Mouse (Mus musculus): ENCODE data around the gene Gm20708.
"Not testable (repeated sequence)": the region's sequence is repeated elsewhere in the genome, so short reads cannot be mapped to it uniquely, and the experiment has no call there.

The Gm20708 gene

DNA sequence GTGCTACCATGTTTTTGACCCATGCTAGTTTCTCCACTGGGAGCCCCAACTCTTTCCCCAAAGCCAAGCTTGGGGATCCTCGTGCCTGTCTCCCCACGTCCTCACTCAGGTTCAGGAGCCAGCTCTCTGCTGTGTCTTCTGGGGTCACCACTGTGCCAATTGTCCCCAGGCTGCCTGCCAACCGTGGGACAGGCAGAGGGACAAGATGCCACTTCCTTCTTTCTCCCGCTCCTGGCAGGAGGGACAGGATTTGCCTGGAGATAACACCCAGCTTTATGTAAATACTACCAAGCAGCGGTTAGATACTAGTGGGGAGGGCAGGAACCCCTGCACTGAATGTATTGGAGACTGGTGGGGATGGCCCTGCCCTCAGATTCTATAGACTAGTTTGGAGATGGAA is 4.4 kb downstream of the Gm20708 start:
- no peak for DNase-seq (ENCODE audit: low spot score)

DNA sequence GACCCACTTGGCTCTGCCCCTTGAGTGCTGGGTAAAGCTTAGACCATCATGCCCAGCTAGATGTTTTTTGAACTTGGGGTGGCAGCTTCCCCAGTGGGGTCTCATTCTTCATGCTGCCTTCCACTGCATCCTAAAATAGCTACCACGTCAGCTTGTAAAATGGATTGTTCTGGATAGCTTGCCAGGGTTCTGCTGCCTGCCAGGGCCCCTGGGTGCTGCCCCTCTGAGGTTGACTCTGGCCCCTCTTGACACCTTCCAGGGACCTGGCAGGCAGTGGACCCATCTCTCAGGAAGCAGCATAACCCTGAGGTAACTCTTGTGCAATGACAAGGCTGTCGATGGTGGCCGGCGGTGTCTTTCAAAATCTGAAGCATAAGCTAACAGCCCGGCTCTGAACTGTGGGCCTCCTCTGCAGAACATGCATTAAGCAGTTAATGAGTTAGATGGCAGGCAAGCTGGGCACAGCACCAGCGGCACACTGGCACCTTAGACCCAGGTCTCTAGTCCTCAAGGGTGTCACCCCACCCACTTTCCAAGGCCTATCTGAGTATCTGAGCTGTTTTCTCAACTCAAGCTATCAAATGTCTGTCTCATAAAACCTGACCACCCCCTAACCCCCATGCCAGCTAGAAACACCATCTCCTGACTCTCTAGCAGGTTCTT is 5.4 kb downstream of the Gm20708 start:
- DNase-seq (ENCODE audit: low spot score) = no peak

DNA sequence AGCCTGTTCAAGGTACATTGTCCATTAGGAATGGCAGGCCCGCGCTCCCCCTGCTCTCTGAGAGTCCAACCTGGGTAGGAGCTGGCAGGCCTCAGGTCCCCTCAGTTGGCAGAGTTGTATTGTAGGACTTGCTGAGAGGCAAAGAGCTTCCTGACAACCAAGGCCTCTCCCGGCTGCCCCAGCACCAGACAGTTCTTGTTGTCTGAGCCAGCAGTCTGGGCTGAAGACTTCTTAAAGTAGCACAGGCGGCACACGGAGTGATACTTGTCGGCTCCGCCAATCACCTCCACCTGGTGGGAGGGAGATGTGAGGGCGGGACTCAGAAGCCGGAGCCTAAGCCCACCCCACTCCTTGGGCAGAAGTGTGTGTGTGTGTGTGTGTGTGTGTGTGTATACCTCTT is 6.4 kb downstream of the Gm20708 start:
- DNase-seq (ENCODE audit: low spot score) = not testable (repeated sequence)

DNA sequence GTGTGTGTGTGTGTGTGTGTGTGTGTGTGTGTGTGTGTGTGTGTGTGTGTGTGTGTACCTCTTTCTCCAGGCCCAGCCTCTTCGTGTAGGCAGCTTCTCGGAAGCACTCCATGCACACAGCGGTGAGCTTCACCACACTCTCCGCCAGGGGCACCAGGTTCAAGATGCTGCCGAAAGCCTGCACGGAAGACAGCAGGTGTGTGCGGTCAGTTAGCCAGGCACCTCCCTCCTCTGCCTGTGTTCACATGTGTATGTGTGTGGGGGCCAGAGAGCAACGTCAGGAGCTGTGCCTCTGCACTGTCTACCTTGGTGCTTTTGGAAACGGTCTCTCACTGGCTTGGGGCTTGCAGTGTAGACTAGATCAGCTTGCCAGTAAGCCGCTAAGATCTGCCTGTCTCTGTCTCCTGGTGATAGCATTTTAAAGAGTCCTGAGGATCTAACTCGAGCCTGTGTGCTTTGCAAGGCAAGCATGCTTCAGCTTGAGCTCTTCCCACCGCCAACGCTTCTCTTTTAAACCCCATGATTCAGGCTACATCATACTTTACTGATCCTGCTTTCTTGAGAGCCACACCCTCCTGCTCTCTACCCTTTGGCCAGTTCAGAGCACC is 7.0 kb downstream of the Gm20708 start:
- DNase-seq (ENCODE audit: low spot score) = no peak

DNA sequence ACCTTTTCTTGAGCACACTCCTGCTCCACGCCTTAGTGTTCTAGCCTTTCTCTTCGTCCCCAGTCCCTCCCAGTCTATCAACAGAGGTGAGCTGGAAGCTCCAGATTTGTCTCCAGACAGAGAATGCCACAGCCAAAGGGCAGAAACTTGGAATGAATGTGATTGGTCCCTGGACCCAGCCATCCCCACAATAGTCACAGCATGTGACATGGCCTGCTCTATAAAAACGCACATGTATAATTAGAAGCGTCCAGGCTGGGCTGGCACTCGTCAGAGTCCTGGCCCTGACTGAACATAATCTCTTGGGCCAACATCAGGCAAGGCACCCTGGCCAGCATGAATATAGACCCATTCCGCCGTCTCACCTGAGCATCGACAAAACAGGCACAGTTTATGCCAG is 9.6 kb downstream of the Gm20708 start:
- no peak for DNase-seq (ENCODE audit: low spot score)

DNA sequence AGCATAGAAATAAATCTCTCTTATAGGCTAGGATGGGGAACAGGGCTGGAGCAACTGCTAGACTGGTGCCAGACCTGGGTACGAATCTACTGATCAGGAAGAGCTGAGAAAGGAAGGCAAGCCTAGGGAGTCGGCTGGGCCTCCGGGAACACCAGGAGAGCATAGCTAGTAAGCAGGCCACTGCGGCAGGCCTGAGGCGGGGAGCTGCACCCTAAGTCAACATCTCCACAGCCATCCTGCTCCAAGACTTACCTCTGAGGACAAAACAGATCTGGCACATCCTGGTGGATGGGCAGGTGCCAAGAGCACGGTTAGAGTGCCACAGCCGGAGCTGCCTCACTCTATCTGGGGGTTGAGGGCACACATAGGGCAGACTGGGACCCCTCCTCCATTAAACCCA is 10.7 kb downstream of the Gm20708 start:
- no peak for DNase-seq (ENCODE audit: low spot score)

DNA sequence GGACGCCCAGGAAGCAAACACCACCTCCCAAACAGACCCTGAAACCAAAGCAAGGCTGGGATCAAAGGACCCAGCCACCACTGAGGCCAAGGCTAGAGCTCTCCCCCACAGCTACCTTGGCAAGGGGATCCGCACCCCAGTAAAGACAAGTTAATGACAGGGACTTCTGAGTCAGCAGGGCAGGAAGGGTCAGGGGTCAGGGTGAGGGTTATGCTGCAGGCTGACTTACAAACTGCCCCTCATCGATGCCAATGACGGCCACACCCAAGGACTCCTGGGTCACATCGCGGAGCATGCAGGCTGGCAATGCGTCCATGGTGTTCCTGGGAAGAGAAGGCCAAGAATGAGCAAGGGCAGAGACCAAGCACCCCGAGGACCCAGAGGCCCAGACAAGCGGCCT is 12.4 kb downstream of the Gm20708 start:
- no peak for DNase-seq (ENCODE audit: low spot score)

DNA sequence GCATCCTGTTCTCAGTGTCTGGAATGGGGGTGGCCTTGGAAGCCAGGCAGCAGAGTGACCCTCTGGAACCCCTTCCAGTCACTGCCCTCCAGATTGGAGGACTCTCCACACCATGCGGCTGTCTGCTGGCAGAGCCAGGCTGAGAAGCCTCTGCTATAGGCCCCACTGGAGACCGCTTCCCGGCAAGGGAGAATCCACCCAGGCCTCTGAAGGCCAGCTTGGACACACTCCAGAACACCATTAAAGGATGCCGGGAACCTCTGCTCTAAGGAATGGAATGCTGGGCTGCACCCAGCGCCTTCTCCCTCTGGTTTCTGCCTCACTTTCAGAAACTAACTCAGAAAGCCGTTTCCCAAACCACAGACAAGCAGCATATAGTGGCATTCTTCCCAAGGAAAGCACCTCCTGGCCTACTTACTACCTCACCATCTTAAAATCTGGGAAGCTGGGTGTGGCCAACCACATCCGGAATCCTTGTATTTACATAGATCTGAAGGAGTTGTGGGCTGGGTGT is 13.3 kb downstream of the Gm20708 start:
- DNase-seq (ENCODE audit: low spot score) = no peak

DNA sequence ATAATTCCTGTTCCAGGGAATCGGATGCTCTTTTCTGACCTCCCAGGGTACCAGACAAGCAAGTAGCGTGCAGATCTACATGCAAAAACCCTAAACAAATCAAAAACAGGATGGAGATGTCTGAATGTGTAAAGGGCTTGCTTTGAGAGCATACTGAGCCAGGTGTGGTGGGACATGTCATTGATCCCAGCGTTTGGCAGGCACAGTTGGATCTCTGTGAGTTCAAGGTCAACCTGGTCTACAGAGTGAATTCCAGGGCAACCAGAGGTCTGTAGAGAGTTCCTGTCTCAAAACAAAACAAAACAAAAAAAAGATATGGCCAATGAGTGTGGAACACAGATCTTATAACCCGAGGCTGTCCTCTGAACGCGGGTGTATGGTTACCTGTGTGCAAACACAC is 13.9 kb downstream of the Gm20708 start:
- no peak for DNase-seq (ENCODE audit: low spot score)

DNA sequence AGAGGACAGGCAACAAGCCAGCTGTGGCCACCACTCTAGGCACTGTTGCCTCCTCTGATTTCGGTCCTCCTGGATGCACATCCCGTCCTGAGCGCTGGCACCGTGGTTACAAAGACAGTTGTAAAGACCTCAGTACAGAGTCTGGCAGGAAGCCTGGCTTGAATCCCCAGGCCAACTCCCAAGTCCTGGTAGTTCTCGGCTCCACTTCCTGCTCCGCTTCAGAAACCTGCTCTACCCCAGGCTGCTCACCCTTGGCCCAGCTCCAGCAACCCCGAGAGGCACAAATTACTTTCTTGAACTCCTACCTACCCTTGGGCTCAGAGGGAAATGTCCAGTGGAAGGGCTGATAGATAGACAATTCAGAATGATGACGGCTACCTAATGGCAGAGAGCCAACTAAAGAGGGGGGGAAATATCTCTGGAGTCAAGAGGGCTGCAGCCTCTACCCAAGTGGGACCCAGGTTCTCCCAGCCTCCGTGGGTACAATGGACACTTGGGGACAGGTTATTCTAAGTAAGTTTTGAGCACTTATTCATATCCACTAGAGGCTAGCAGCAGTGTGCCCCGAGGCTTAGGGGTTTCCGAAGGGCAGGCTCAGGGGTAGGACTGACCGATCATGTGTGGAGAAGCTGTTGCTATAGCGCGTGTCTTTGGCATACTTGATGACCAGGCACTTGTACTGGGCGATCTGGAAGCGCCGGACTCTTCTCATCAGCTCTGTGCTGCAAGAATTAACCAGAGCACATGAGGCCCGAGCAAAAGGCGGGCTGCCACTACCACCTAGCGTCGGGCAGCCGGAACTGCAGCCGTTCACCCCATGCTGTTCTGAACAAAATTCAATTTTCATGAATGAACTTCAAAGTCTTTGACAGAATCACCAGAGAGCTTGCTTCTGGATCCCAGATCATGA is 14.8 kb downstream of the Gm20708 start:
- DNase-seq (ENCODE audit: low spot score) = peak; percentile 90

DNA sequence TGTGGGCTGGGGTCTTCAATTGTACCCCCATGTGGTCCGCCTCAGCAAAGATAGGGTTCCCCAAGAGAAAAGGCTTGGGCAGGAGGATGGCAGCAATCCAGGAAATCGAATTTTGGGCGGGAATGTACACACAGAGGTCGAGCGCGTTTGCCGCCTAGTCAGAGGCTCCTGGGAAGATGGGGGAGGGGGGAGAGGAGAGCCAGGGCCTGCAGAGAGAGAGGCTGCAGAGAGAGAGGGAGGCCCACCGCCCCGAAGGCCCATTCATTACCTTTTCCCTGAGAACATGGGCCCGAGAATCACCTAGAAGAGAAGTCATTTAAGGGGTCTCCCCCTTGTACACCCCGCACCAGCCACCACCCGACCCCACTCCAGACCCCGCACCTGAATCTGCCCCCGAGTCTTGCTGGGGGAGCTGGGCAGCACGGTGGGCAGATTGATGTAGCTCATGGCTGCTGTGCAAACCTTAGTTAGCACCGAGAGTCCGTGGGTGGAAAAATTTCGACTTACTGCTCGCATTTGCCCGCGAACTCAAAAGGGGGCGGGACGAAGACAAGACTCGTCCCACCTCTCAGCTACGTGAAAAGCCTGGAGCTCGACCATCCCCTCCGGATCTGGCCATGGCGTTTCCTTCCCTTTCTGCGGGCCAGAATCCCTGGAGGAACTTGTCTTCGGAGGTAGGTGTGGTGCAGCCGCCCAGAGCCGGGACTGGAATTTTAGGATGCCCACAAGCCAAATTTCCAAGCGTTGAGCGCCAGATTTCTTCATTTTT is 16.0 kb downstream of the Gm20708 start, which contains the start of the genes Afmid and Tk1:
TSS of gene Afmid (plus strand) at position 592 of the 769 bp plus-strand sequence.
TSS of gene Tk1 (minus strand) at position 760 of the 769 bp plus-strand sequence.
- DNase-seq (ENCODE audit: low spot score) = peak; percentile 95

DNA sequence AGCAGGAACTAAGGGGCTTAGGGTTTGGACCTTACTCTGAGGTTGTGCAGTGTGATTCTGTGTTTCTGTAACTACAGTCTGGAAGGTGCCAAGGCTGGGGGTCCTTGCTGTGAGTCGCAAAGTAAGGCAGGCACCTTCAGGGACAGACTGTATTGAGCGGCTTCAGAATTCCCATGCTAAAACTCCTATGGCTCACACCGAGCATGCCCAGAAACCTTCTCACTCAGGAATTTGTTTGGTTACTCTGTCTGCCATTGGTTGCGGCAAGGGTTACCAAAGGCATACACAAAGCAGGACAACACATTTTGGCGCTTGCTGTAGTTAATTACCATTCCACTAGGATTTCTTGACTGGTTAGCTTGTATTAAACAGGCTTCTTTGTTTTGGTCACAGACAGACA is 16.7 kb downstream of the Gm20708 start:
- peak; percentile 69 for DNase-seq (ENCODE audit: low spot score)

DNA sequence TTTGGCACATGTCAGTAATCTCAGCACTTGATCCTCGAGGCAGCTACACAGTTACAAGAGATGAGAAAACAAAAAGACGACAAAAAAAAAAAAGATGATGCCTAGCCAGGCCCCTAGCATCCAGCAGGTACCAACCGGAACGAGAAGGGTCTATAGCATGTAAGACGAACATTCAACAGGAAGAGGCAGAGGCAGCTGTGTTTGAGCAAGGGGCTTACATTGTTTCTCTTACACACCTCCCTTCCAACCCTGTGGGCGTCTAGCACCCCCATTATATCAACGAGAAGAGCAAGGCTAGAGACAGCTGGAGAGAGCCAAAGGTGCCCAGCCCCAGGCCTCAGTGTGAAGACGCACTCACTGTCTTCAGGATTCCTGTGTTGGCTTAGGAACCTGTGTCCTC is 17.4 kb downstream of the Gm20708 start:
- no peak for DNase-seq (ENCODE audit: low spot score)

DNA sequence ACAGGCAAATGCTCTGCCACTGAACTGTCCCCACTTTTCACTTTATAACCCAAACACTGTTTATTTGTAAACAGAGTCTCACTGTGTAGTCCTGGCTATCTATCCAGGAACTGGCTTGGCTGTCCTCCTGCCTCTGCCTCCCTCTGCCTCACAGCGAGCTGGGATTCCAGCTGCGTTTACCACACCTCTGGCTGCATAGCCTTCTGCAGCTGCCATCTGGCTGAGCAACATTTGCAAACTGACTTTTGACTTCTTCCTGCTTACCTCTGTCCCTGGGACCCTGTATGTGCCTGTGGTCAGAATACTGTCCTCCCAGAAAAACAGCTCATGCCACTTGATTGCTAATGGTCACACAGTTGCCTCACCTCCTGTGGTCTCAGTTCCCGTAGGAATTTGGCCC is 17.9 kb downstream of the Gm20708 start:
- DNase-seq (ENCODE audit: low spot score) = no peak

DNA sequence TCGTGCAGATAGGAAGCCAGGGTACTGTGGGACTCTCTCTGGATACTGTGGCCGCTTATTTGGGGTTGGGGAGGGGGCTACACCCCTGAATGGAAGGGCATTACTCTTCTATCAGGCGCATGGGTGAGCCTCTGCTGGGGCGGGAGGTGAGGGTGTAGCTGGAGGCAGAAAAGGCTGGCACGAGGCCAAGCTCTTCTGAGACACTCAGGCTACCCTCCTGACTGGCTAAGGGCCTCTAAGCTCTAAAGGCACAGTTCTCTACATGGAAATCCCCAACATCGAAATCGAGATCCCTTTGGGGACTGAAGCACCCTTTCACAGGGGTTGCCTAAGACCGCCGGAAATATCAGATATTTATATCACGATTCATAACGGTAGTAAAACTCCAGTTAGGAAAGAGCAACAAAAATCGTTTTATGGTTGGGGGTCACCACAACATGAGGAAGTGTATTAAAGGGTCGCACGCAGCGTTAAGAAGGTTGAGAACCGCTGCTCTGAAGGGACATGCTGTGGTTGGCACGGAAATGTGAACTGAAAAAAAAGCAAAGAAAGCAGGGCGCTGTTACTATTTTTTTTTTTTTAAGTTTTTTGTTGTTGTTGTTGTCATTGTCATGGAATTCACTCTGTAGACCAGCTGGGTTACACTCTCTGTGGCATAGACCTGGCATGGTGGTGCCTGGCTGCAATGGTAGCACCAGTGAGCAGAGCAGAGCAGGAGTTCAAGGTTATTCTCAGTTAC is 18.9 kb downstream of the Gm20708 start:
- no peak for DNase-seq (ENCODE audit: low spot score)

DNA sequence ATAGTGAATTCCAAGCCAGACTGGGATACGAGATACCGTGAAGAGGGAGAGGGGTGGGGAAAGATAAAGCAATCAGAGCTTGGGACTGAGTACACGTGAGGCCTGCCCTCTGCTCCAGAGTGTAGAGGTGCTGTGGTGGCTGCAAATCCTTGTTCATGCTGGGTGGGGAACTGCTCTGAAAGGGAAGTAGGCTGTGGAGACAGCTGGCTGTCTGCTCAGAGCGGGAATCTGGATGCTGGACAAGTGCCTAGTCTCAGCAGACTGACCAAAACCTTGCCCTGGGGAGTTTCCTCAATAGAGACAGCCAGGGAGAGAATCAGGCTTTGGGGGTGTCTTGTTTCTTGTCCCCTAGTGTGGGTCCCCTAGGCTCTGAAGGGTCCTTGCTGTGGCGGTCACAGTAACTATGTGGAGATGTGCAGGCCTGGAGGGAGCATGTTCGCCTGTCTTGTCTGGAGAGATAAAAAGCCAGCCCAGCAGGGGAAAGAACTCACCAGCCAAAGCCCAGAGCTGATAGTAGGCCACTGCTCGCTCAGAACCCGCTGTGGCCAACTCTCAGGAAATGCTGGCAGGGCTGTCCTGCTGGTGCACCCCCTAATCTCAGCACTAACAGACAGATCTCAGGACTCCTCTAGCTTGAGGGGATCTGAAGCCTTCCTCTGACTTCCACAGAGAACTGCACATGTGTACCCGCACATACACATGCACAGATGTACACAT is 19.6 kb downstream of the Gm20708 start:
- DNase-seq (ENCODE audit: low spot score) = no peak

DNA sequence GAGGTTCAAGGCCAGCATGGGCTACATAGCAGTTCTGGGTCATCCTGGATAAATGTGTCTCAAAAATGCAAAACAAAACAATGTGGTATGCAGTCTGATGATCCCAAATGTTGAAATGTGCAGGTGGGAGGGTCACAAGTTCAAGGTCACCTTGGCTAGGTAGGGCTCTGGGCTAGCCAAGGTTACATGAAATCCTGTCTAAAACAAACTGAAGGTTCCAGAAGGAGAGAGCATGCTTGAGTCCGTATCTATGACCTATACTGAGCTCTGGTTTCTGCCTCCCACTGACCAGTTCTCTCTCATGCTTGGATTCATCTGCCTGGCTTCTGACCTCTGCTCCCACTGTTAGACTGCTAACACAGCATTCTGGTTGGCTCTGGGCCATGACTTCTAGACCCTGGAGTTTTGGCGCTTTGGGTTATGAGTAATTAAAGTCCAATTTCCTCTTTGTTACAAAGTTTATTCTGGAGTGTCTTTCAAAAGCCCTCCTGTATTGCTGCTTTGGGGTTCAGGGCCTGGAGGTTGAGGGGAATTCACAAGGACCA is 20.3 kb downstream of the Gm20708 start:
- DNase-seq (ENCODE audit: low spot score) = no peak

DNA sequence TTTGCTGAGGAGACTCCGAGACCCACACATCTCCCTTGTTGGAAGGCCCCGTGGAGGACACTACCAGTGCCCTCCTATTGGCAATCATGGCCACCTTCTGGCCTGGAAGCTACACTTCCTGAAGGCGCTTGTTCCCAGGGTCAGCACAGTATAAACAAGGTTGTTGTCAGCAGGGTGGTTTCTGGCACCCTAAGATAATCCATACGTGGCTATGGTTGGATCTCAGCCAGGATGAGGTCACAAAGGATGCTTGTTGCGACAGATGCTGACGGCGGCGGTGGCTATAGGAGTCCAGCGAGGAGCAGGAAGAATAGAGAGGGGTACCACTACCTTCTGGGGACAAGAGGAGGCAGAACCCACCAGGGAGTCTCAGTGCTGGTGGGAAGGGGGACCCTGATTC is 20.9 kb downstream of the Gm20708 start:
- no peak for DNase-seq (ENCODE audit: low spot score)

DNA sequence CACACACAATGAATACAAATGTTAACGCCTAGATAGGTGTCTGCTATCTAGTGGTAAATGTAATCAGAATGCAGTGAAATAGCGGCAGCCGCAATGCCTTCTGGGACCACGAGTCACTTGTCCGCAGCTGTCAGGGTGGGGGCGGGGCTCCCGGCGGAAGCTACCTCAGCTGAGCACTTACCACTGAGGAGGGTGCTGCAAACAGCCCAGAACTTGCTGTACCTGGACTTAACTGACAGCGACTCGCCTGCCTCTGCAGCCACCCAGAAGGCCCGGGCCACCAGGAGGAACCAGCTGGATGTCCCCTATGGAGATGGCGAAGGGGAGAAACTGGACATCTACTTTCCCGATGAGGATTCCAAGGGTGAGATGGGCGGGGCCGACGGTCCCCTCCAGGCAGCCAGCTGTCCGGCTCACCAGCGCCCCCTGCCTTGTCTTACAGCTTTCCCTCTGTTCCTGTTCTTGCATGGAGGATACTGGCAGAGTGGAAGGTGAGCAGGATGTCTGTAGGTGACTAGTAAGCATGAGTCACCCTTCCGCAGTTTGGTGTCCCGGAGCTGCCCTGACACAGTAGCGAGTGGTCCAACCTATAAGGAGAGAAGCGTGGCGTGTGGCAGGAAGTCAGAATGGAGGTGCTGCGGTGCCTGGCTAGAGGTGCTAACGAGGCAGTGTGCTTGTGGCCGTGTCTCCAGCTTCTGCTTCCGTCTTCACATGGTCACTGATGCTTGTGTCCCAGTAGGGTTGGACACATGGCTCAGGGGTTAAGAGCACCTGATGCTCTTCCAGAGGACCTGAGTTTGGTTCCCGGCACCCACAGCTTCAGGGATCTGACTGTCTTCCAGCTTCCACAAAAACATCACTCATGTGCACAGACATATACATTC is 22.9 kb downstream of the Gm20708 start:
- peak; percentile 88 for DNase-seq (ENCODE audit: low spot score)

Measured in embryo, embryonic 10.5 days (tissue).